In the genomic region with DNA sequence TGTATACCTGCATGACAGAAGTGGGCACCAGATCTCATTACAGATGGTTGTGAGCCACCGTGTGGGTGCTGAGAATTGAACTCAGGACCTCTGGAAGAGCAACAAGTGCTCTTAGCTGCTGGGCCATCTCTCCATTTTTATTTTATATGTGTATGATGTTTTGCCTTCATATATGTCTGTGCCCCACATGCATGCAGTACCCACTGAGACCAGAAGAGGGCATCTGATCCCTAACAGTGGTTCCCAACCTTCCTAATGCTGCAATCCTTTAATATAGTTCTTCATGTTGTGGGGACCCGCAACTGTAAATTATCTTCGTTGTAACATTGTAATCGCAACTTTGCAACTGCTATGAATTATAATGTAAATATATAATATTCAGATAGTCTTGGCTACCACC, we compare ENCODE assay signal across 9 mouse cellular contexts. TPM values are rescaled to one million over a fixed set of nuclear protein-coding genes. Genes with fewer than 3 reads are reported as not detected.
DNase-seq lines count a peak whose midpoint lies in the region; ATAC-seq lines count a peak whose summit lies in the region.
"Had no signal": no experiment of that assay in that cellular context is flagged by ENCODE, and none has a peak within 500 bp of the region (broad histone marks: within the 10 kb centered on the region; RNA-seq: fewer than 3 reads in every experiment).

No protein-coding gene starts in this region.

- H3K4me3 ChIP-seq in liver, embryonic 11.5 days (ENCODE audit: low read depth, low read length), result no peak overlapping the region
- H3K4me3 ChIP-seq in hindbrain, embryonic 15.5 days, result no peak overlapping the region
- H3K4me3 ChIP-seq in midbrain, embryonic 13.5 days (replicated peaks), result no peak overlapping the region
- H3K4me3 ChIP-seq: liver, embryonic 15.5 days had no signal

- H3K9ac ChIP-seq in liver, embryonic 11.5 days (ENCODE audit: low read depth, low read length), result no peak overlapping the region
- no peak overlapping the region for H3K9ac ChIP-seq in hindbrain, embryonic 15.5 days
- no peak overlapping the region for H3K9ac ChIP-seq in midbrain, embryonic 13.5 days (replicated peaks)
- H3K9ac ChIP-seq: liver, embryonic 15.5 days had no signal

- no peak overlapping the region for H3K4me2 ChIP-seq in liver, embryonic 11.5 days
- peak overlapping the region; percentile 85 for H3K4me2 ChIP-seq in hindbrain, embryonic 15.5 days
- H3K4me2 ChIP-seq in midbrain, embryonic 13.5 days (replicated peaks), result 0 out of 2 replicates have a peak overlapping the region, but pooled peaks have one; percentile 13
- H3K4me2 ChIP-seq: liver, embryonic 15.5 days had no signal

- H3K36me3 ChIP-seq in liver, embryonic 11.5 days (ENCODE audit: control insufficient read depth, insufficient read depth, low read length), result no peaks in the 10 kb centered on the region
- H3K36me3 ChIP-seq in hindbrain, embryonic 15.5 days, result peaks cover 26% of the 10 kb centered on the region
- H3K36me3 ChIP-seq in midbrain, embryonic 13.5 days, result peaks cover 30% of the 10 kb centered on the region
- H3K36me3 ChIP-seq: liver, embryonic 15.5 days had no signal

- no peaks in the 10 kb centered on the region for H3K9me3 ChIP-seq in liver, embryonic 11.5 days (ENCODE audit: control insufficient read depth, low read length)
- no peaks in the 10 kb centered on the region for H3K9me3 ChIP-seq in hindbrain, embryonic 15.5 days
- H3K9me3 ChIP-seq in midbrain, embryonic 13.5 days, result no peaks in the 10 kb centered on the region
- H3K9me3 ChIP-seq: liver, embryonic 15.5 days had no signal

- H3K27ac ChIP-seq in liver, embryonic 11.5 days (ENCODE audit: low read depth, low read length), result no peak overlapping the region
- H3K27ac ChIP-seq in hindbrain, embryonic 15.5 days (replicated peaks), result no peak overlapping the region
- no peak overlapping the region for H3K27ac ChIP-seq in midbrain, embryonic 13.5 days
- H3K27ac ChIP-seq: liver, embryonic 15.5 days had no signal

- no peak for ATAC-seq in liver, embryonic 11.5 days (replicated peaks; ENCODE audit: low FRiP score)
- no peak for ATAC-seq in hindbrain, embryonic 15.5 days (ENCODE audit: low FRiP score, low read depth)
- ATAC-seq in midbrain, embryonic 13.5 days, result no peak
- ATAC-seq in frontal cortex, adult (ENCODE audit: low TSS enrichment), result no peak

- H3K27me3 ChIP-seq in liver, embryonic 11.5 days (replicated peaks; ENCODE audit: control insufficient read depth, insufficient read depth, low read length), result peaks cover 36% of the 10 kb centered on the region
- peaks cover 17% of the 10 kb centered on the region for H3K27me3 ChIP-seq in hindbrain, embryonic 15.5 days
- peaks cover 18% of the 10 kb centered on the region for H3K27me3 ChIP-seq in midbrain, embryonic 13.5 days

- 17% methylated on average over 4 of the region's 4 CpGs for WGBS in liver, embryonic 11.5 days
- 30% methylated on average over 4 of the region's 4 CpGs for WGBS in hindbrain, embryonic 15.5 days
- WGBS in midbrain, embryonic 13.5 days, result 33% methylated on average over 4 of the region's 4 CpGs

- H3K4me1 ChIP-seq in liver, embryonic 11.5 days (replicated peaks; ENCODE audit: control insufficient read depth, insufficient read depth, low read length), result peaks cover 9% of the 10 kb centered on the region
- H3K4me1 ChIP-seq in hindbrain, embryonic 15.5 days (replicated peaks), result peaks cover 22% of the 10 kb centered on the region
- H3K4me1 ChIP-seq in midbrain, embryonic 13.5 days (replicated peaks), result peaks cover 21% of the 10 kb centered on the region

- peak; percentile 71 for DNase-seq in cerebellum, adult 8-10 months
- no peak for DNase-seq in cerebellum, adult 11-12 months
- DNase-seq in liver, result peak; percentile 75
- no peak for DNase-seq in liver, embryonic 11.5 days (ENCODE audit: low spot score)
- peak; percentile 67 for DNase-seq in brain, adult 2 months (ENCODE audit: low read depth, low spot score)

RNA-seq across cellular contexts. Expression of a gene that starts 2.3 kb away (rescaled TPM):
- 8.2 and 11.1 TPM in 2 replicates for polyA plus RNA-seq in liver, embryonic 11.5 days (2014; fragmentation: Nextera tagmentation; extraction: Ambion mirVana)
- polyA plus RNA-seq in hindbrain, embryonic 15.5 days (2015; fragmentation: Nextera tagmentation; extraction: Ambion mirVana), result 112 and 130 TPM in 2 replicates
- 97.4 and 102 TPM in 2 replicates for polyA plus RNA-seq in midbrain, embryonic 13.5 days (2015; fragmentation: Nextera tagmentation; extraction: Ambion mirVana)

RNA-seq across cellular contexts. Expression of a gene that starts 4.9 kb away (rescaled TPM):
- not detected in 2 replicates for polyA plus RNA-seq in liver, embryonic 11.5 days (2014; fragmentation: Nextera tagmentation; extraction: Ambion mirVana)
- 0.96 and 1.2 TPM in 2 replicates for polyA plus RNA-seq in hindbrain, embryonic 15.5 days (2015; fragmentation: Nextera tagmentation; extraction: Ambion mirVana)
- 0.34 and 0.88 TPM in 2 replicates for polyA plus RNA-seq in midbrain, embryonic 13.5 days (2015; fragmentation: Nextera tagmentation; extraction: Ambion mirVana)

RNA-seq across cellular contexts. Expression of a gene that starts 13.1 kb away (rescaled TPM):
- polyA plus RNA-seq in liver, embryonic 11.5 days (2014; fragmentation: Nextera tagmentation; extraction: Ambion mirVana), result 85.9 and 87.5 TPM in 2 replicates
- polyA plus RNA-seq in hindbrain, embryonic 15.5 days (2015; fragmentation: Nextera tagmentation; extraction: Ambion mirVana), result 41.5 and 42.1 TPM in 2 replicates
- 28.6 and 38.0 TPM in 2 replicates for polyA plus RNA-seq in midbrain, embryonic 13.5 days (2015; fragmentation: Nextera tagmentation; extraction: Ambion mirVana)

RNA-seq across cellular contexts. Expression of a gene that starts 25.1 kb away (rescaled TPM):
- polyA plus RNA-seq in liver, embryonic 11.5 days (2014; fragmentation: Nextera tagmentation; extraction: Ambion mirVana), result 0.07 TPM in 1 of 2 replicates, not detected in the other
- polyA plus RNA-seq in hindbrain, embryonic 15.5 days (2015; fragmentation: Nextera tagmentation; extraction: Ambion mirVana), result 0.08 and 0.14 TPM in 2 replicates
- polyA plus RNA-seq in midbrain, embryonic 13.5 days (2015; fragmentation: Nextera tagmentation; extraction: Ambion mirVana), result not detected in 2 replicates

RNA-seq across cellular contexts. Expression of a gene that starts 56.6 kb away (rescaled TPM):
- 31.6 and 33.9 TPM in 2 replicates for polyA plus RNA-seq in liver, embryonic 11.5 days (2014; fragmentation: Nextera tagmentation; extraction: Ambion mirVana)
- polyA plus RNA-seq in hindbrain, embryonic 15.5 days (2015; fragmentation: Nextera tagmentation; extraction: Ambion mirVana), result 38.5 and 41.8 TPM in 2 replicates
- 39.4 and 40.5 TPM in 2 replicates for polyA plus RNA-seq in midbrain, embryonic 13.5 days (2015; fragmentation: Nextera tagmentation; extraction: Ambion mirVana)

Comparison
In these comparisons a context has a peak if more than half of its experiments do, and no peak if none do; other contexts are left out.
1. DNase-seq: peak in cerebellum, adult 8-10 months (single experiment), liver (single experiment) and brain, adult 2 months (single experiment); none in cerebellum, adult 11-12 months (single experiment) and liver, embryonic 11.5 days (single experiment).